Mouse (Mus musculus): ENCODE measurements around the gene Clps. TPM values are rescaled to one million over a fixed set of nuclear protein-coding genes. Genes with fewer than 3 reads are reported as not detected.
A peak's percentile ranks its signal among the peaks of the same experiment; 100 is the strongest.

Clps gene
- polyA plus RNA-seq, 1 experiment from 2014 or later: 0.46 TPM

DNA sequence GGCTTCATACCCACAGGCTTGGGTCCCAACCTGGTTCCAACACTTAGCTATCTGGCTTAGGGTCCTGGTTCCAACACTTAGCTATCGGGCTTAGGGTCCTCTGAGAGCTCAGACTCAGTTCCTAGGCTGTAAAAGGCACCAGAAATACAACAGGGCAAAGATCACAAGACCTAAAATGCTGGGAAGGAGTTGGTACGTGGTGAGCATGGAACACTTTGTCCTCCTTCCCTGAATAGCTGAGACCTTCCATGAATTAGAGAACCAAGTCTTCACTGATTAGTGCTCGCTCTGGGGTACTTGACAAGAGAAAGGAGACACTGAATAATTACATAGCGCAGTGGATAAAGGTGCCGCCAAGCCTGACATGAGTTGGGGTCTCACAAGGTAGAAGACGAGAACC is 38.6 kb downstream of the Clps start:
- WGBS: 35% methylated on average over 6 of the region's 6 CpGs
- Histone ChIP-seq H3K27me3 (ENCODE audit: insufficient read depth, poor library complexity, severe bottlenecking) (peaks cover 65% of the 10 kb centered on the region), H3K9me3 (no peaks in the 10 kb centered on the region), H3K4me3 (peak overlapping the region; percentile 75; the same call in 1 of the 2 replicates), H3K36me3 (no peaks in the 10 kb centered on the region), H3K27ac (no peak overlapping the region), H3K4me1 (peaks cover 37% of the 10 kb centered on the region)
- DNase-seq (ENCODE audit: low spot score): no peak

DNA sequence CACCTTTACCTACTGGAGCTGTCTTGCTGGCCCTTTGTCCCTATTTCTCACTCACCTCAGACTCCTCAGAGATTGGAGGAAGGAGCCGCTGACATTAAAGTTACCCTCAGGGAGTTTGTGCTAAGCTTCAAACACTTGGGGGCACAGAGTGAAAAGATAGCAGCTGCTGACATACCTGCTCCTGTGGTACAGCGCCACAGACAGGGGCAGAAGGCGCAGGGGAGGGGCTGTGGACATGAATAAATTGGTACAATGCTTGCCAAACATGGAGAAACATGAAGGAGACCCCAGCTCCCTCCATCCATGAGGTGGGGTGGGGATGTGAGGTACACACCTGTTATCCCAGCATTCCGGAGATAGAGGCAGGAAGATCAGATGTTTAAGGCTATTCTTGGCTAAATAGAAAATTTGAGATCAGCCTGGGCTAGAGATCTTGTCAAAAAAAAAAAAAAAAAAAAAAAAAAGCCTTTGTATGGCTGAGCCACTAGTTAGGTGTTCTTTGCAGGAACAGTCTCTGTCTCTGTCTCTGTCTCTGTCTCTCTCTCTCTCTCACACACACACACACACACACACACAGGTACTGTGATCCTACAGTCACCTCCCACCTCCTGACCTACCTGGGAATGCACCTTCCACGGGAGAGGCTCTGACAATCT is 39.4 kb downstream of the Clps start:
- Histone ChIP-seq H3K4me1 (peaks cover 37% of the 10 kb centered on the region), H3K4me3 (no peak overlapping the region), H3K27ac (no peak overlapping the region), H3K36me3 (no peaks in the 10 kb centered on the region), H3K9me3 (no peaks in the 10 kb centered on the region), H3K27me3 (ENCODE audit: insufficient read depth, poor library complexity, severe bottlenecking) (peaks cover 72% of the 10 kb centered on the region)
- WGBS: 59% methylated on average over 5 of the region's 5 CpGs
- no peak for DNase-seq (ENCODE audit: low spot score)

DNA sequence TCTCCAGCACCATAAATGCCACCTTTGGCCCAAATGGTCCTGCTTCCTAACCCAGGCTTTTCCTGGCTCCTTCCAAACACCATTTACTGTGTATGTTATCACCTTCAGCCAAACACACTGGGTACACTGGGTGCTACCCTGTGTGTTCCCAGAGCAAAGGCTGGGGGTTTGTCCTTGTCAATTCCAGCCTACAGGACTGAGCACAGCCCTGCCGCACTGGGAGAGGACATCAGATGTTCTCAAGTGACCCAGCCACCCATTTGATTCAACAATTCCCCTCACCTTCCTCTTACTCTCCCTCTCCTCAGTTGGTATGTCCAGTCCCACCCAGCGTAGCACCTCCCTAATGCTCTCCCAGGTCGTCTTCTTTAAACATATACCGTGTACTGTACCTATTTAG is 40.0 kb downstream of the Clps start:
- DNase-seq (ENCODE audit: low spot score): no peak
- no peak overlapping the region for H3K4me3 ChIP-seq
- H3K9me3 ChIP-seq: no peaks in the 10 kb centered on the region
- WGBS: 65% methylated on average over 4 of the region's 4 CpGs
- H3K27ac ChIP-seq: no peak overlapping the region
- H3K36me3 ChIP-seq: no peaks in the 10 kb centered on the region
- H3K4me1 ChIP-seq: peaks cover 42% of the 10 kb centered on the region
- peaks cover 79% of the 10 kb centered on the region for H3K27me3 ChIP-seq (ENCODE audit: insufficient read depth, poor library complexity, severe bottlenecking)

DNA sequence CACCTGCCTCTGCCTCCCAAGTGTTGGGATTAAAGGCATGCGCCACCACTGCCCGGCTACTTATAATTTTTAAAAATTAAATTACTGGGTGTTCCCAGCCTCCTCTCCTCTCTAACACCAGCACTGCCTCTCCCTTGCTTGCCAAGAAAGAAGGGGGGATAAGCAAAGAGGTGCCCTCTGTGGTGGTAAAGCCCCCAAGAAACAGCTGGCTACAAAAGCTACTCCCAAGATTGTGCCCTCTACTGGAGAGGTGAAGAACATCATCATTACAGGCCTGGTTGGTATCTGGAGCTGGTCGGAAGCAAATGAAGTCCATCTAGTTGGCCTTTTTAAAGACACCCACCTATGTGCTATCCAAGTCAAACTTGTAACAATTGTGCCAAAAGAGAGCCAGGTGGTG is 40.7 kb downstream of the Clps start:
- no peak for DNase-seq (ENCODE audit: low spot score)
- Histone ChIP-seq H3K4me3 (no peak overlapping the region), H3K4me1 (peaks cover 46% of the 10 kb centered on the region), H3K27ac (no peak overlapping the region), H3K9me3 (no peaks in the 10 kb centered on the region), H3K36me3 (no peaks in the 10 kb centered on the region), H3K27me3 (ENCODE audit: insufficient read depth, poor library complexity, severe bottlenecking) (peaks cover 84% of the 10 kb centered on the region)
- WGBS: 87% methylated on average over 3 of the region's 3 CpGs

DNA sequence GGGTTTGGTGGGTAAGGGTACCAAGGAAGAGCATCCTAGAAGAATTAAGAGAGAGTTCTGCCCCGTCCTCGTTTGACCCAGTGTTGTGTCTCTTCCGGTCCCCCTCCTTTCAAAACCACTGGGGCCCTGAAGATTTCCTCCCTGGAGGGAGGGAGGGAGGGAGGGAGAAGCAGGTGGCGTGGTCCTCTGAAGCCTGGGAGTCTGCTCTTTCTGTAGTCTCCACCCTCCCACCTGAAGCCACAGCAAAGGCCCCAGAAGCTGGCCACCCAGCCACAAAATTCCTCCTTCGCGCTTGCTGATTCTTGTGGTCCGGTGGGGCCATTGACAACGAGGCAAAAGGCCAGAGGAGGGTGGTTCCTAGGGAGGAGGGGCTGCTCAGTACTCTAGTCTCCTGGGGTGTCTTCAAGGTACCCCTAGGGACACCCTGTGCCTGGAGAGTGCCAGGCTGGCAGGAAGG is 41.9 kb downstream of the Clps start:
- WGBS: 25% methylated on average over 8 of the region's 8 CpGs
- peaks cover 50% of the 10 kb centered on the region for H3K4me1 ChIP-seq
- no peaks in the 10 kb centered on the region for H3K9me3 ChIP-seq
- DNase-seq (ENCODE audit: low spot score): no peak
- no peaks in the 10 kb centered on the region for H3K36me3 ChIP-seq
- peaks cover 83% of the 10 kb centered on the region for H3K27me3 ChIP-seq (ENCODE audit: insufficient read depth, poor library complexity, severe bottlenecking)
- peak overlapping the region; percentile 77 for H3K27ac ChIP-seq
- H3K4me3 ChIP-seq: peak overlapping the region; percentile 63

DNA sequence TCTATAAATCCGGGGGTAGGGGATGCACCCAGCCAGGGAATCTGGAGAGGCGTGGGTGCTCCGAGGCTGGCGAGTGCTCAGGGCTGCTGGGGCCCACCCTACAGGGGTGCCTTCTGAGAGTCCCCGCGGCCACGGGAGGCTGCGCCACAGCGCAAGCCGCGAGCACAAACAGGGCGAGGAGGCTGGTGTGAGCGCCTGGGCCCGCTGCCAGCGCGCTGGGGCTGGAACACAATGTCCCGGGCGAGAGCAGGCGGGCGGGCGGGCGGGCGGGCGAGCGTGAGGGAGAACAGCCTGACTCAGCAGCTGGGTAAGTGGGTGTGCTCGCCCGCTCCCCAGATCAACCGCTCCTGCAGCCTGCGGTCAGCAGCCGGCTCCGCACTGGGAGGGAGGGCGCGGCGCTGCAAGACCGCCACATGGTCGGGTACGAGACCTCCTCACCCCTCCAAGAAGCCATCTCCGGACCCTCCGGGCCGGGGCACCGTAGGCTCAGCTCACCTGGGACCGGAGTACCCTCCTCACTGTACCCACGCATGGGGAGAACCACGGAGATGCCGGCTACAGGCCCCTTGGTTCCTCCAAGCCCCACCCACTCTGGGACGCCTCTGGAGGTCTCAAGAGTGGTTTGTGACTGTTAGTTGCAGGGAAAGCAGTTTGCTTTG is 42.5 kb downstream of the Clps start:
- Histone ChIP-seq H3K27ac (peak overlapping the region; percentile 77), H3K4me3 (peak overlapping the region; percentile 63), H3K27me3 (ENCODE audit: insufficient read depth, poor library complexity, severe bottlenecking) (peaks cover 85% of the 10 kb centered on the region), H3K36me3 (no peaks in the 10 kb centered on the region), H3K9me3 (no peaks in the 10 kb centered on the region), H3K4me1 (peaks cover 44% of the 10 kb centered on the region)
- WGBS: 1% methylated on average over 45 of the region's 46 CpGs
- no peak for DNase-seq (ENCODE audit: low spot score)

DNA sequence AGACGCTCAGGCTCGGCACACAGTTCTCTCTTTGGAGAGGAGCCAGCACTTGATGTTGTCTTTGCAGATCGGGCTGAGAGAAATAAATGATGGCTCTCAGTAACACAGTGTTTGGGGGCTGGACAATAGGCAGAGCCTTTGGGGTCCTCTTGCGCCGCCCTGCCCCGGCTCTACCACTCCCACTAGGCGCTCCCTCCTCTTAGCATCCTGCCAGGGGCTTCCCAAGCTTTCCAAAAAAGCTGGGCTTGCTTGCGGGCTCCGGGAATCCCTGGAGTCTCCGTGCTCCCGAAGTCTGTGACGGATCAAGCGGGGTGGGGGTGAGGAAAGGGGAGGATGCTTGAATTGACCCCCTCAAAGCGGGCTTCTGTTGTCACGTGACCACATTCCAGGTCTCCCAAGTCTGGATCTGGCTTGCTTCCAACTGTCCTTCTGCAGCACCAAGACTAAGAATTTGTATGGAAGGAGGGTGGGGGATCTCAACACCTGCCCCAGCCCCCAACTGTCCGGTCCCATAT is 43.1 kb downstream of the Clps start, which contains the start of gene Fkbp5:
Gene Fkbp5, minus strand, starts transcription at position 87 of the 515 bp plus-strand sequence.
- H3K27me3 ChIP-seq (ENCODE audit: insufficient read depth, poor library complexity, severe bottlenecking): peaks cover 91% of the 10 kb centered on the region
- DNase-seq (ENCODE audit: low spot score): no peak
- no peaks in the 10 kb centered on the region for H3K9me3 ChIP-seq
- no peaks in the 10 kb centered on the region for H3K36me3 ChIP-seq
- H3K27ac ChIP-seq: peak within 1 kb of the TSS; percentile 77
- 5% methylated on average over 16 of the region's 16 CpGs for WGBS
- peak within 1 kb of the TSS; percentile 63 for H3K4me3 ChIP-seq
- H3K4me1 ChIP-seq: peaks cover 43% of the 10 kb centered on the region

DNA sequence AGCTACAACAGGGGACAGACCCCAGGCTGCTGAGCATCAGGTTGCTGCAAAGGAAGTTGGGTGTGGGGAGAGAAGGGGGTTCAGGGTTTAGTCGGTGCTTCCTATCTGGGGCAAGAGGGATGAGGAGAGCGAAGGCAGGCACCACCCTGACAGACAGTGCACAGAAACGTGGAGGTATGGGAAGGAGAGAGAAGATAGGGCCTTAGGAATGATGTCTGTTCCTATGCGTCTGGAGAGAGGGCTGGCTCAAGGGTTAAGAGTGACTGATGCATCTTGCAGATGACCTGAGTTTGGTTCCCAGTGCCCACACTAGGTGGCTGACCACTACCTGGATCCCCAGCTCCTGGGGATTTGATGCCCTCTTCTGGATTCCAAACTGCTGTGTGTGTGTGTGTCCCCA is 43.7 kb downstream of the Clps start:
- no peak overlapping the region for H3K4me3 ChIP-seq
- H3K27me3 ChIP-seq (ENCODE audit: insufficient read depth, poor library complexity, severe bottlenecking): peaks cover 91% of the 10 kb centered on the region
- H3K4me1 ChIP-seq: peaks cover 41% of the 10 kb centered on the region
- H3K9me3 ChIP-seq: no peaks in the 10 kb centered on the region
- WGBS: 63% methylated on average over 4 of the region's 4 CpGs
- DNase-seq (ENCODE audit: low spot score): no peak
- no peak overlapping the region for H3K27ac ChIP-seq
- no peaks in the 10 kb centered on the region for H3K36me3 ChIP-seq

DNA sequence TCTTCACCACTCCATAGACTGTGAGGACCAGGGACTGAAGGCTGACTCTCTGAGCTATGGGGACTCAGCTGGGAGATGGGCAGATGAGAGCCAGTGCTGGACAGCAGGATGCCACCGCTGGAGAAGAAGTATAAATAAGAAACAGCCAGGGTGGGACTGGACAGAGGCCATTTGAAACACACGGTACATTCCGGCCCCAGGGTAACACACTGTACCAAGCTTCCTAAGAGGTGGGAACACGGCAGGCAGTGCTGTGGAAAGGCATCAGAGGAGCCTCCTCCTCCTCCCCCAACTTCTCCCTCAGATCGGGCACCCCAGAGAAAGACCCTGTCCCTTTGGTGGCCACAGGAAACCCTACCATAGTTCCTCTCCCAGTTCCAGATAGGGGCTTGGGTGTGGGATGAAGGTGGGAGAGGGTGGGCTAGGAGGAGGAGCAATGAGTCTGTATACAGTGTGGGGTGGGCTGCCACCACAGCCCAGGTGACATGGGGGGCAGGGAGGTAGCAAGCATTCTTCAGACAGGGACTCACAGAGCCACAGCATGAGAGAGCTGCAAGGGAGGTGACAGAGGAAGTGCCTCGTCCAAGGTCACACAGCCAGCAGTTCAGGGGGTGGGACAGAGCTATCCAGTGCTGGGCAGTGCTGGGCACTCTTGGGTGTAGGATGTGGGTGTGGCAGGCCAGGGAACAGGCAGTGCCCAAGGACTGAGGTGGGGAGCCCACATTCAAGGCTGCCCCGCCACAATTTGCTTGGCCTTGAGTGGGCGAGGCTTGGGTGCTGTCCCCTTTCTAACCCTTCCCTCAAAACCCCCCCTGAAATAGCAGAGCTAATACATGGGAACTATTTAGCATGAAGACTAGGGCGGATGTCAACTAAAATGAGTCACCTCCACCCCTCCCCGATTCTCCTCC is 44.9 kb downstream of the Clps start:
- Histone ChIP-seq H3K27me3 (ENCODE audit: insufficient read depth, poor library complexity, severe bottlenecking) (peaks cover 88% of the 10 kb centered on the region), H3K27ac (peak overlapping the region; percentile 37), H3K9me3 (no peaks in the 10 kb centered on the region), H3K4me1 (peaks cover 51% of the 10 kb centered on the region), H3K36me3 (no peaks in the 10 kb centered on the region), H3K4me3 (no peak overlapping the region)
- WGBS: 54% methylated on average over 10 of the region's 10 CpGs
- no peak for DNase-seq (ENCODE audit: low spot score)

DNA sequence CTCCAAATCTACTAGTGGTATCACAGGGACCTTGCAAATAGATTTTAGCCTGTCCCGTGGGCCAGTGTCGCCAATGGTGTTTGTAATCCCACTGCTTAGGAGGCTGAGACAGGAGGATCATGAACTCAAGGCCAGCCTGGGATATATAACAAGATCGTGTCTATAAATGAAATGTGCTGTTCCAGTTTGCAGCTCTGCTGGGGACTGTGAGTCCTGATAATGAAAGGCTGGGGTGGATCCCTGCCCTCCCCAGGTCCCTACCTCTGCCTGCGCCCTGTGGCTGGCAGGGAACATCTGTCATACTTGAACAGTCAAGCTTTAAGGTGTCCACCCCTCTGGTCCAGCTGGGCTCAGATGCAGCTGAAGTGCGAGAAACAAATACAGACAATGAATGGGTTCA is 46.0 kb downstream of the Clps start:
- Histone ChIP-seq H3K36me3 (no peaks in the 10 kb centered on the region), H3K4me1 (peaks cover 56% of the 10 kb centered on the region), H3K27ac (no peak overlapping the region), H3K9me3 (no peaks in the 10 kb centered on the region), H3K4me3 (no peak overlapping the region), H3K27me3 (ENCODE audit: insufficient read depth, poor library complexity, severe bottlenecking) (peaks cover 83% of the 10 kb centered on the region)
- DNase-seq (ENCODE audit: low spot score): no peak
- 81% methylated on average over 5 of the region's 5 CpGs for WGBS

DNA sequence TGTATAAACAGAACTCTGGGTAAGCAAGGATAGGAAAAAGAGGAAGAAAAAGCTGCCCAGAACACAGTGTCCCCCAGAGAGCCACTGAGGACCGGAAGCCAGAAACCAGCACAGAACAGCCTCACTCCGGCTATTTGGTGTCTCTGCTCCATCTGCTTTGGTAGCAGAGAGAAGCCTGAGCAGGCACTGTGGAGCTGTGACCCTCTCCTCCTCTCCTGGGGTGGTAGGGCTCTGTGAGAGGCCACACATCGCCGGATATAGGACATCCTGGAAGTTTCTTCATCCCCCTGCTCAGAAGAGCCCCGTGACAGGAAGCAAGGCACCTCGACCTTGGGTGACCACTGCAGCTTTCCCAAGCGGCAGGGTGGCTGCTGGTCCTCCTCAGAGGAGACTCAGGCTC is 46.7 kb downstream of the Clps start:
- Histone ChIP-seq H3K36me3 (no peaks in the 10 kb centered on the region), H3K27ac (no peak overlapping the region), H3K9me3 (no peaks in the 10 kb centered on the region), H3K27me3 (ENCODE audit: insufficient read depth, poor library complexity, severe bottlenecking) (peaks cover 77% of the 10 kb centered on the region), H3K4me3 (no peak overlapping the region), H3K4me1 (peaks cover 55% of the 10 kb centered on the region)
- WGBS: 55% methylated on average over 7 of the region's 7 CpGs
- DNase-seq (ENCODE audit: low spot score): no peak

DNA sequence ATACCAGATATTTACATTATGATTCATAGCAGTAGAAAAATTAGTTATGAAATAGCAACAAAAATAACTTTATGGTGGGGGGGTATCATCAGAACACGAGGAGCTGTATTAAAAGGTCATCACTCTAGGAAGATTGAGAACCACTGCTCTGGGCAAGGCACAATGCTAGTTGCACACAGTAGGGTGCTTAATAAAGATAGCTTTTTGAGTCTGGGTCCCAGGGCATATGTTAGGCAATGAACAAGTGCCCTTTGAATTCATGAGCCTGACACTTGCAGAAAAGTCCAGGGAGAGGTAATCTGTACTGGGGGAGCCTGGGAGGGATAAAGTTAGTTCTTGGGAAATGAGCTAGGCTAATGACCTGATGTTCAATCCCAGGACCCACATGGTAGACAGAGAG is 47.2 kb downstream of the Clps start:
- WGBS: 66% methylated on average over 1 of the region's 1 CpGs
- no peak for DNase-seq (ENCODE audit: low spot score)
- Histone ChIP-seq H3K27ac (no peak overlapping the region), H3K4me1 (peaks cover 50% of the 10 kb centered on the region), H3K36me3 (no peaks in the 10 kb centered on the region), H3K27me3 (ENCODE audit: insufficient read depth, poor library complexity, severe bottlenecking) (peaks cover 72% of the 10 kb centered on the region), H3K4me3 (no peak overlapping the region), H3K9me3 (no peaks in the 10 kb centered on the region)
